Mouse (Mus musculus) layer of hippocampus, adult 9-10 months (tissue): Measurements from ENCODE around the gene Tcerg1l.

Source experiments
- DNase-seq: peaks from one replicate; pipeline ENCODE4 v3.0.0; 2022; ENCODE audit warnings: low spot score

Tcerg1l gene

GRCm38 (mm10) chr7:138217556-138218098, 179.9 kb downstream of the Tcerg1l start:
- no peak for DNase-seq

DNA sequence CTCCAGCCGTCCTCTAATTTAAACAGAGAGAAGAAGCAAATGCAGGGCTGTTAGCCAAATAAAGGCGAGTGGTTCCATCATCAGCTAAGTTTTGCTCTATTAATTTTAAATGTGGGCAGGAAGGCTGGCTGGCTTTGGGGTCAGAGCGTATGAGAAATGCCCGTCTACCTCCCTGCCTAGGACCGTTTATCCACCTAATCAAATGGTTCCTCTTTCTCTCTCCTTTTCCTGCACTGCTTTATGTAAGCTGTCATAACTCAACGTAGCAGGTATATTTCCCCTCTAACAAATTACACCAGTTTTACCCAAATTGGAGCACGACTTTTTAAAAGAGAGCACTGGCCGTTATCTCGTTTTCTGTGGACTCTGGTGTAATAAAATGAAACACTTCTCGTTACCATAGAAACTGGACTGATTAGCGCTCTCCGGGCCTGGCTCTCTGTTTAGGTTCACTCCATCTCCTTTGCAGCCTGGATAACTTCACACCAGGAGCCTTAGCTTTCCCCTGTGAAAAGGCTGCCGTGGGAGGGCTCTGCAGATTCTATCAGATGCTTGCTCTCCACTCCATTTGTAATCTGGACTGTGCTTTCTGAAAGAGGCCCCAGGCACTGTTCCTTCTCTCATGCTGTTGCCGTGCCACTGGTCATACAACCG, 182.2 kb downstream of the Tcerg1l start:
- DNase-seq, result no peak

DNA sequence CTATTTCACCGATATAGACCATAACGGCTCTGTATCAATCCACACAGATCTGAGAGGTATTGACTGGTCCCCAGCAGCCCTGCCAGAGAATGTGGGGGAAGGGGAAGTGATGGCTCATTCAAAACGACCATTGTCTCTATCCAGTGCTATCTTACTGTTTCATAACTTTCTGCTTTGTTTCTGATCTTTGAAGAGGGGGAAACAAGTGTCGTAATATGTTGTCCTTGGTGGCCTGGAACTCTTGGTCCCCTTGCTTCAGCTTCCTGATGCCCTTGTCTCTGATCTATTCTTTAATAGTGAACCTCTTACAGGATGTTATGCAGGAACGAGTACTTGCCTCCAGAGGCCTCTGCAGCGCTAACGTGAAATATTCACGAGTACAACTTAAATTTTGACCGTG, 182.8 kb downstream of the Tcerg1l start:
- no peak for DNase-seq

GRCm38 (mm10) chr7:138209769-138210168, 187.8 kb downstream of the Tcerg1l start:
- DNase-seq, result no peak

DNA sequence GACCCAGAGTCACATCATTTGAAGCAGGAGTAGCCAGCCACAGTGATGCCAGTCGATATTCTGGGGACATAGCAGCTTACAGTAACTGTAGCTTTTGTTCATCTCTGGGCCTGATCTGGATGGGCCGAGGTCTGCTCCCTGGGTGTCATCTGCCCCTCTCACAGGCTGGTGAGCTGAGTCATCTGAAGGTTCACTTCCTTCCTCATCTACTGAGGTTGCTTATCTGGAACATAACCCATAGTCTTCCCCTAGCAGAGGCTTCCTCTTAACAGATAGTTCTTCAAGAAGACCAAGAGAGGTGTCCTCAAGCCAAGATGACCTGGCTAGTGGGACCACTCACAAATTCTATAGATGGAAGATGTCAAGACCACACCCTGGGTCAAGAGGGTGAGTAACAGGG, 192.4 kb downstream of the Tcerg1l start:
- no peak for DNase-seq

DNA sequence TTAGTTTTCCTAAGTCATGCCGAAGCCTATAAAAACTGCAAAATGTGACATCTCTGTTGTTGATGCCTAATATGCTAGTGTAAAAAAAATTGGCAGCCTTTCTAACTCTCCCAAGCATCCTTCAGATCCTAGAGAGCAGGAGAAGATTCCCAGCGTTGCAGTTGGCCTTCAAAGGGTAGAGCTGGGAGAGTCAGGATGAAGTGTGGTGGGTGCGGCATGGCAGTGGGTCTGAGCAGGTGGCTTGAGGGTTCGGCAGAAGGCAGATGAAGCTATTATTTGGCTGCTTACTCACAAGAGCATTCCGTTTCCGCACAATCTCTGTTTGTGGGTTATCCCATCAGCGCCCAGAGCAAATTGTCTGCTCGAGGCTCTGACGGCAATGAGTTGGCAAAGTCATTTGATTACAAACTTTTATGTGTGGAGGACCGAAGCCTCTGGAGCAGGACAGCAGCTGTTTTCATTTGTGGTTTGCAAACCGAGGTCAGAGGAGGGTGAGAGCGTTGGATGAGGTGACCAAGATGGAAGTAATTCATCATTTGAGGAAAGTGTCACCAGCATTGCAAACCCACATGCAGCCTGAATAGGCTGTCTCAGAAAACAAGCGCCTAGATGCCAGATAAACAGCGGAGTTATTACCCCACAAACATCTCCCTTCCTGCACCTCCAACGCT, 195.2 kb downstream of the Tcerg1l start:
- DNase-seq, result no peak

GRCm38 (mm10) chr7:138199333-138200058, 198.0 kb downstream of the Tcerg1l start:
- no peak for DNase-seq

DNA sequence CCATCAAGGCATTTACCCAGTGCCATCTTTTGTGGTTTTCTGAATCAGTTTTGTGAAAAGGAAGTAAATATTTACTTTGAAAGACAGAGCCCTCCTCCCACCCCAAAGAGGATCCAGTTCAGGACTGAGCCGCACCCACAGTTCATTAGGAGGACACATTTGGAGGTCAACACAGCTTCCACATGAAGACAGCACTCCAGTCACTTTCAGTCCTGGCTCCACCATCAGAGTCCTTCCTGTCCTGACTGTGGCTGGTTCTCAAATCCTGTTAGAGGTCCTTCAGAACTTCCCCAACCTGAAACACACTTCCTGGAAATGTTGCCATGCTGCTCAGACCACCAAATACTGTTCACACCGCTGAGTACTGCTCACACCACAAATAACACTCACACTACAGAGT, 201.4 kb downstream of the Tcerg1l start:
- DNase-seq, result no peak

DNA sequence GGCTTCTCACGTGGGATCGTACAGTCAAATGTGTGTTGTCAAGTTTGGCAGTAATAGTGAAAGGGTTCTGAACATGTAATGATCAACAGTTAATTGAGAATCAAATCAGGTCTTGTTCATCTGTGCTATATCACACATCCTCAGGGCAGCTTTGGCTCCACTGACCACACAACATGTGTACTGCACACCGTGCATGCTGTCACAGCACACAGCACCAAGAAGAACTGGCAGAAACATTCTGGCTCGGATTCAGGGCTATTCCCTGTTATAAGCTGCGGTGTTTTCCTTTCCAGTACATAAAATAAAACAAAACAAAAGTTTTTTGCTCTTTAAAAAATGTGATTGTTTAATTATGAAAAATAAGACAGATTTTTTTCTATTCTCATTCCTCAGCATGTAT, 213.3 kb downstream of the Tcerg1l start:
- no peak for DNase-seq

- DNase-seq, result no peak
Observed at GRCm38 (mm10) chr7:138182216-138182615, 215.3 kb downstream of the Tcerg1l start.

DNA sequence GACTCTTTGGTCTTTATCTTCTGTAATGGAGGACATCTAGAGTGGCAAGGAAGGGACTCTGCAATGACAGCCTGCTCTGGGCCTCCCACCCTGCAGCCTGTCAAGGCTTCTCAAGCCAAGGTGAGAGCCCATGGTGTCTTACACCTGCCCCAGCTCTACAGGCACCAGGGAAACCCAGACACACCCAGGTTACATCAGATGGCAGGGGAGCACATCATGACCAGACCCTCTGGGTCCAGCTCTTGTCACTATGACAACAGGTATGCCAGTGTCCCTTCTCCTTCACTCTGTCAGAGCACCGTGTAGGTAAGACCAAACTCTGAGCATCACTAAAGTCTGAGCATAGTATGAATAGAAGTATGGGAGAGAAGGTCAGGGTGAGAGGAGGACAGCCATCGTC, 218.9 kb downstream of the Tcerg1l start:
- no peak for DNase-seq

- no peak for DNase-seq
Observed at GRCm38 (mm10) chr7:138176026-138176425, 221.5 kb downstream of the Tcerg1l start.

DNA sequence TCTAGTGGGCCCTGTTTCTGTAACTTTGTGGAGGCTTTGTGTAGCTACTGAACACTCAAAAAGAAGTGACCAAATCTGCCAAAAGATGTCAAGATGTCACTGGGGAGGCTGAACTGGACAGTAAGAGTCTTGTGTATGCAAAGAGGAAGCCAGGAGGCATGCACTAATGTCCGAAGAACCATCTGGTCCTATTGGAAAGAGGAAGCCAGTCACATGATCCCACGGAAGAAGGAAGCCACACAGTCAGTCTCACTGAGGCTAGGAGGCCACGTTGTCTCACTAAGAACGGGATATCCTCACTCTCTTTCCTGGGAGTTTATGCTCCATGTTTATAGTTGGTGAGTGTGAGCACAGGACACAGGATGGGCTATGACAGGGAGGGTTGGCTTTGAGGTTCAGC, 227.1 kb downstream of the Tcerg1l start:
- DNase-seq, result no peak
